Mouse (Mus musculus) limb, embryonic 13.5 days (tissue): ENCODE measurements around the gene Trp53i11. TPM values are rescaled to one million over a fixed set of nuclear protein-coding genes. Genes with fewer than 3 reads are reported as not detected.

ENCODE experiments used
- polyA plus RNA-seq: library from polyadenylated mRNA; unstranded; fragments of >200 nt; fragmentation: Nextera tagmentation; extraction: Ambion mirVana; gene quantifications from 2 replicates; pipeline ENCODE4 v1.2.1, GENCODE M21; 2015

Trp53i11 gene
- polyA plus RNA-seq, 1 experiment from 2014 or later = 24.6 TPM

Other genes starting within 250 kb of the Trp53i11 start
- 7.1 and 7.8 TPM in 2 replicates for gene Prdm11, start 141.4 kb upstream of the Trp53i11 start, polyA plus RNA-seq
- gene Tspan18, start 147.0 kb downstream of the Trp53i11 start, polyA plus RNA-seq = 17.2 and 19.5 TPM in 2 replicates